Mouse (Mus musculus) heart, postnatal 25 days (tissue): Measurements from ENCODE around the gene Wrnip1. TPM values are rescaled to one million over a fixed set of nuclear protein-coding genes. Genes with fewer than 3 reads are reported as not detected.

Source experiments
- DNase-seq: peaks from one replicate; pipeline ENCODE4 v3.0.0; 2022; ENCODE audit warnings: low spot score
- intact Hi-C: fragments of 180-260 bp; cut with DNase I; formaldehyde crosslinking; loops from one replicate; pipeline ENCODE4 v1.15.1; 2025
- total RNA-seq, 2 experiments: library from RNA; stranded (reverse); gene quantifications; 2 replicates each; pipeline ENCODE4 v1.2.3; 2021

The Wrnip1 gene
- total RNA-seq = 10 to 100 TPM; 18.5 to 27.1 TPM

DNA sequence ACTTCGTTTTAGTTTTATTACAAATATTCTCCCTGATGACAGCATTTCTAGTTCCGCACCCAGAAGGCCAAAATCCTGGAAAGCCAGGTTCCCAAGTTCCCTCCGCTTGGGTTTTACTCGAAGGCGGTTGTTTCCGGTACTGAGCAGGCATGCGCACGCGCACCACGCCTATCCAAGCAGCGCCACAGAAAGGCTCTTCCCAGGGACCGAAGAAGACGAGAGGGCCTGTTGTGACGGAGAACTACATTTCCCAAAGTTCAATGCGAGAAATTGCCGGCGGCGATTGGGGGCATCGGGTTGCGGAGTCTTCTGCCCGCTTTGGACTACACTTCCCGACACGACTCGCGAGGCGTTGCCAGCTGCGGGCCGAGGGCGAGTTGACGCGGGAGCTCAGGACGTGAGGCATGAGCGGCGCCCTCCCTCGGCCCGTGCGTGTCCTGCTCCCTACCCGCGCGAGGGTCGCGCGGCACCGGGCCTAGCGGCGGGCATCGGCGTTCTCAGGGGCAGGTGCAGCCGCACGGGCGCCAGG, at the start of gene Wrnip1:
Wrnip1 (plus strand) TSS at position 346 of the 529 bp plus-strand sequence.
- DNase-seq = peak; percentile 96
- intact Hi-C loops = loop anchor here (5.0 to 10.0 kb wide), 2 partner anchors 467 to 994 kb away; partner anchors contain the start of genes Foxc1 and Gmds

DNA sequence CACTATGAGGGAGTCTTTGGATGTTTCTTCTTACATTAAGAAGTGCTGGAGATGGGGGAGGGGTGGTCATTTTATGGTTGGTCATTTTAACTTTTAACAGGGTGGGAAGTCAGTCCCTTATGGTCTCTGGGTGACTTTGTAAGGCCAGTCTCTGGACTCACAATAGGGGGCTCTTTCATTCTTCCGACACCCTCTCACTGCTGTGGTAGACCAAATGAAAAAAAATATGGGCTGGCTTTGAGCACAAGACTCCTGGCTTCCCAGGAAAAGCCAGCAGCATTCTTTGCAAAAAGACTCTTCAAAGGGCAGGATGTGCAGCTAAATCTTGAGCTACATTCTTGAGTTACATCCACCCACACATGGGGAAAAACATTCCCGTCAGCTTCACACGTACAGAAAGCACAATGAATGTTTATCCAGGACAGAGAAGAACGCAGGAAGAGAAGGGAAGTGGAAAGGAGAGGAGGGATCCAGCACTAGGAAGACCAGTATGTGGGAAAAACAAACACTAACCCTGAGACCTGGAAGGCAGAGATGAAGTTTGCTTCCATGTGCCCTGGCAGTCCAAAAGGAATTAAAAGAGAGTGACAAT, 49.7 kb upstream of the Wrnip1 start:
- intact Hi-C loops = no loop called here
- DNase-seq = no peak

DNA sequence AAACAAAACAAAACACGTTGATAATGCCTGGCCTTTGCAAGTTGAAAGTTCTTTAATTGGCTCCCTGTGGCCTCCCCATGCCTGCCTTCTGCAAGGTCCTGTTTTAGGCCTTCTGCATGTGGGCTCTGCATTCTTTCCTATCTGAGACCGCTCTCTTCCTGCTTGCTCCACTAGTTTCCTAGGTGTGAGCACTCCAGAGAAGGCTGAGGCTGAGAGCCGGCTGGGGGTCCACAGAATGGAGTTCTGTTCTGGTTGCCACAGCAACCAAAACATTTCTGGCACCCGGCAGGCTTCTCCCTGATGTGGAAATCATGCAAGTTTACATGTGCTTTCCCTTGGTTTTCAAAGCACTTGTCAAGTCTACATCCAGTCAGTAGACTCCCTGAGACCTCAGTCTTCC, 42.8 kb upstream of the Wrnip1 start:
- no peak for DNase-seq
- intact Hi-C loops = no loop called here

DNA sequence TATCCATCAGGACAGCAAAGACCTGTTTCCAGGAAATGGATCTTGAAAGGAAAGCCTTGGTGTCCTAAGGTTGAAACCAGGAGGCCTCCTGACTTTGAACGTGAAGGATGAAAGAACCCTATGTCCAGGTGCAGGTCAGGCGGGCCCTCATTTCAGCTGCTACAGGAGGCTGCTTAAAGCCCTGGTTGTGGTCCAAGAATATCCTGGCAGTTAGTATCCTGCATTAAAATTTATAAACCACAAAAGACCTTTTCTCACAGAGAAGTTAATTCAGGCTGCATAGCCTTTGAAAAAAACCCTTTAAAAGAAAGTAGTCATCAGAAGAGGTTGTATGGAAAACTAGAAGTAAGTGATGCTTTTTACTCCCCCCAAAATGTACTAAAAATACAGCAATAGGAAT, 41.0 kb upstream of the Wrnip1 start:
- no peak for DNase-seq
- intact Hi-C loops = no loop called here

DNA sequence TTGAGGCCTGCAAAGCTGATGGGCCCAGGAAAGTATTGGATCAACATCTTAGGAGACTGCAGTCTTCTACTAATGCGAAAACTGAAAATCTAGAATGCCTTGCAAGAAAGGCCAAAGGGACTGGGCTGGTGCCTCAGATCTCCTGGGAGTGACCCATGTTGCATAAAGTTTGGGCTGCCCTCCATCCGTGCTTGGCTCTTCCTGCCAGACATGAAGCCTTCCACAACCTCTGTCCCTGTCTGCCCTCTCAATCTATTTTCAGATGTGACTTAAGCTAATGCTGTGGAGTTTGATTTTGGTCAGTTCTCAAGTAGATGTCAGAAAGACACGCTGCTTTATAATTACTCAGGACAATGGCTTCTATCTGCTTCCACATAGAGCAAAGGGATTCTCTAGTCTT, 38.7 kb upstream of the Wrnip1 start:
- intact Hi-C loops = no loop called here
- DNase-seq = peak; percentile 55

DNA sequence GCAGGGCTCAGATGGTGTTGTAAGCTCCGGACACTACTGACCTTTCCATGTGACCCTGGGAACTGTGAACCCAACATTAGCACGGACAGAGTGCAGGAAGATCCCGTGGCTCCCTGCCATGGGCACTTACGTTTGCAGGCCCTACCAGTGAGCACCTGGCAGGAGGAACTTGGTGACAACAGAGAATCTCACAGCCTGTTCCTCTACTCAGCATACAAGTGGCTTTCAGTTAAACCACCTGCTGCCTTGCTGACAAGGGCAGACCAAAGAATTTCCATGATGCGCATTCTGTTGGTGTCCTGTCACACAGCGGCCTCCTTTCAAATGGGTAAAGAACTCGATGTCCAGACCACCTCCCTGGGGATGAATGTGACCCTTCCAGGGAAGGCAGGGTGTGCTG, 37.4 kb upstream of the Wrnip1 start:
- DNase-seq = peak; percentile 58
- intact Hi-C loops = no loop called here

DNA sequence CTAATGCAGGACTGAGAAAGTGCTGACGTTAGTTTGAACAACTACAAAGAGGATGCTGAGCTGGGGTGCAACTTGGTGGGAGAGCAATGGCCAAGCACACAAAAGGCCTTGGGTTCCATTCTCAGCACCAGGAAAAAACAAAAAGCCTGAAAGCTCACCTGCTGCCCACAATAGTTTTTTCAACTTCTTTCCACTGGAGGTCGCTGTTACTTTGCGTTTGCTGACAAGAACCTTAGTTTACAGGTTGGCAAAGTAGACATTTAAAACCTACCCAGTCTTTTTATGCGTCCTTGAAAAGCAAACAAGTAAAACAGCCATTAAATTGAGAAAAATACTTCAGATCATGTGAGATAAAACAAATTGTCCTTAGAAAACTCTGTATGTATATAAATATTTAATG, 33.7 kb upstream of the Wrnip1 start:
- intact Hi-C loops = loop anchor here (5.0 kb wide), 1 partner anchor 309 kb away; the partner anchor contains the start of gene Serpinb1b
- no peak for DNase-seq

DNA sequence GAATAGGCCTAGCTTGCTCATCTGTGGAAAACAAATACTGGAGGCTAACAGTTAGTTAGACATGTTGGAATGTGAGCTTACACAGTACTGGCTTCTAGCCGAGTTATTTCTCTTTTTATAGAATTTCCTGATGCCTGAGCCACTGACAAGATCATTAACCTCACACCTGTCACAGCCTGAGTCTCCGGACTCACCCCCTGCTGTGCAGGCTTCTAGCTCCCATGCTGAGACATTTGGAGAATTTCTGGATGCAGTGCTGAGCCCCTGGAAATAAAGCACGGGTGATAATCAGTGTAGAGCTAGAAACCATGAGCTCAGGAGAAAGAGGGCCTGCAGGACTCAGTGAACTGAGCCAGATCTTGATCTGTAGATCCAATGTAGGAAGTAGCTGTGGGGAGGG, 31.9 kb upstream of the Wrnip1 start:
- intact Hi-C loops = loop anchor here (5.0 kb wide), 1 partner anchor 307 kb away; the partner anchor contains the start of gene Serpinb1b

DNA sequence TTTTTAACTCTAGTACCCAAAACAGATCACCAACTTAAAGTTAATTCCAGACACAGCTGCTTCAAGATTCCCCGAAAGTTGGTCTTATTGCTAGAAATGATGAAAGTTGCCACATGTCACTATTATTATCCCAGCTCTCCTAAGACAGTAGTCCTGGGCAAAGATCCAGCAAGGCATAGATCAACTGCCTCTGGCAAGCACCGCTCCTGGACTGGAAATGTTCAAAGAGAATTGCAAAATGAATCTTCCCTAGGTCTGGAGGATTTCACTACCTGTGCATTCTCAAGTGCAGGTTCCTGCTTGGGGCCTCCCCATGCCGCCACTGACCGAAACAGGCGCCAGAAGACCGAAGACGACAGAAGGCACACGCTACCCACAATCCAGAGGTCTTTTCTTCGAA, 25.9 kb upstream of the Wrnip1 start:
- intact Hi-C loops = no loop called here

More for the DNA sequence above, 31.9 kb upstream of the Wrnip1 start:
- DNase-seq = no peak

DNA sequence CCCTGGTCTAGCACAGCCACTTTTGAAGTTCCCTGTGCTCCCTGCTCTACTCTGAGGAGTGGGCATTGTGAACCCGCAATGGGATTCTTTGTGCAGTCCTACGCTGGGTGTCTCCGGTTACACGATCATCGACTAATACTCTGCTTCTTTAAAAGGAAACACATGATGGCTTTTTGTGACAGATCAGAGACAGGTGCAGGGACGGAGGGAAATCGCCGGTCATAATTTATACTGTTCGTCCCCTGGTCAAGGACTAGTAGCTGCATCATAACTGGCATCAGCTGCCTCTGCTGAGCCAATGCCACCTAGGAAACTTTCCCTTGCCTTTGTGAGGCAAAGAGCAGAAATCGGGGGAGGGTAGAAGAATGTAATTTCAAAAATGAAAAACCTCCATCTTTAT, 25.5 kb upstream of the Wrnip1 start:
- intact Hi-C loops = no loop called here

More for the DNA sequence above, 25.9 kb upstream of the Wrnip1 start:
- DNase-seq = no peak

DNA sequence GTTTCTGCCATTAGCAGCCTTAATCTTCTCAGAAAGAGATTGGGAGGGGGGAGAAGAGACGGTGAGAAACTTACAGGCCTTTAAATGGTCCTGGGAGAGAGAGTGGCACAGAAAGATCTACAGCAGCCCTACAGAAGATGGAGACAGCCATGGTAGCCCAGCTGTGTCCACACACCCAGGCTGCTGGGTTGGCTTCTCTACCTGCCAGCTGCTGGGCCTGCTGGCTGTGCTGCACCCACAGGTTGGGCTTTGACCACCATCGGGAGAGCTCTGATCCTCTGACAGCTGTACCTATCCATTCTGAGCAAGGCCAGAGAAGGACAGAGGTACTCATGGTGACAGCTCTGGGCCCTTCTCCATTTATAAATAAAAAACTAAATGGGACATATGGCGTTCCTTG, 23.0 kb upstream of the Wrnip1 start:
- intact Hi-C loops = no loop called here
- DNase-seq = no peak

More for the DNA sequence above, 25.5 kb upstream of the Wrnip1 start:
- no peak for DNase-seq

DNA sequence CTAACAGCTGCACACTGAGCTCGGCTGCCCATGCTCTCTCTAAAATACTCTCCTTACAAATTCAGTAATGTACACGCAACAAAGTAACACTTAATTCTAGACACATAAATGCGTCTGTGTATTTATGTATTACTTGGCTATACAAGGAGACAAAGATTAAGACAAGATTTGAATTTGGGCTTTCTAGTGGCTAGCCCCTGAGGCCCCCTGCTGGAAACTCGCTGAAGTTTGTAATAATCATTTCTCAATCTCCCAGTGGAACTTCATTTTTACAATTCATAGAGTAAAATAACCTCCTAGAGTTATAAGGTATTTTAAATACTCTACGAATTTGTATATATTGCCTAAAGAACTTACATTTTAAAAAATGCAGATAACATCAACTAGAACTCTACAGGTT, 18.8 kb upstream of the Wrnip1 start:
- intact Hi-C loops = no loop called here

DNA sequence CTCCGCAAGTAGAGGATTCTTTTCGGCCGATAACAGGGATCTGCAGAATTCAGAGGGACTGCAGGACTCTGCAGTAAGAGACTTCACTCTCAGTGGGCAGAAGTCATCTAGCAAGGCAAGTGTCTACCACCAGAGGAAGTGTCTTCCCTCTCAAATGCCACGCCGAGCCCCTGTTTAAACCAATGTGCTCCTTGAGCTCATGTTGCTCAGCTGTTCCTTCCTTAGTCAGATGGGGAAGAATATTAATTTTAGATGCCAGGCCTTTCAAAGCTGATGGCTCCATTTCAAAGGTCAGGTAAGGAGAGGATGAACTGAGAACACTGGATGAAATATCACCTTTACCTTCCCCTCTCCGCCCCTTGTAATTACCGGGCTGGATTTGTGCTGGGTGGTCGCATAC, 18.0 kb upstream of the Wrnip1 start, which contains the start of gene Mylk4:
Mylk4 (minus strand) TSS at position 139 of the 400 bp plus-strand sequence.
- no peak for DNase-seq
- intact Hi-C loops = no loop called here

More for the DNA sequence above, 18.8 kb upstream of the Wrnip1 start:
- DNase-seq = no peak

DNA sequence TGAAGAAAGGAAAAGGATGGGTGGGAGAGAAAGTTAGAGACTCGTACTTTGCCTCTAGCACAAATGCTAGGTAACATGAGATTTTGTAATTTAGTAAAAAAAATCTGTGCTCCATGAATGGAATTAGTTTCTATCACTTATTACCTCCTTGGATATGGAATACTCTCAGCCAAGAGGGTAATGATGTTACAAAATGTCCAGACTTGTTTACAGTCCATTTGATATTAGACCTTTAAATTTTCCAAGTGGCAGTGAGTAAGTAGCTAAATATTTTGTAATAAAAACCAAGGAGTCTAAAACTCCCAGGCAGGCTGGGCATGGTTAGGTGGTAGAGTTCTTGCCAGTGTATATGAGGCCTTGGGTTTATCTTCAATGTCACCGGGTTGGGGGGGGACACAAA, 14.3 kb upstream of the Wrnip1 start:
- intact Hi-C loops = no loop called here
- DNase-seq = no peak

DNA sequence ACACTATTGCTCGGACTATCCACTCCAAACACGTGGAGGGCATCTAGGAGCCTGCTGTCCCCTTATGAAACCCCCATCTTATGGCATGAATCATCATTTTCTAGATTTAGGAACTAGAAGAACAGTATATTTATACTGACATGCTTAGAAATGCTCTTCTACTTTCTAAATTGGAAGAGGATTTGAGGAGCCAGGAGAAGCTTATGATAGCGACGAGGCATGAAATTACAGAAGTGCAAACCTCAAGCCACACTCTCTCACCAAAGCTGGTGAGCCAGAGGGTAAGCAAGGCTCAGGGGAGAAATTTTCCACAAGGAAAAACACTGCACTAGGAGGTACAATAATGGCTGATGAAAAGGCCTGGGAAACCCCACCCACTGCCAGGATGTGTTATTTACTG, 12.1 kb upstream of the Wrnip1 start:
- intact Hi-C loops = no loop called here
- no peak for DNase-seq

DNA sequence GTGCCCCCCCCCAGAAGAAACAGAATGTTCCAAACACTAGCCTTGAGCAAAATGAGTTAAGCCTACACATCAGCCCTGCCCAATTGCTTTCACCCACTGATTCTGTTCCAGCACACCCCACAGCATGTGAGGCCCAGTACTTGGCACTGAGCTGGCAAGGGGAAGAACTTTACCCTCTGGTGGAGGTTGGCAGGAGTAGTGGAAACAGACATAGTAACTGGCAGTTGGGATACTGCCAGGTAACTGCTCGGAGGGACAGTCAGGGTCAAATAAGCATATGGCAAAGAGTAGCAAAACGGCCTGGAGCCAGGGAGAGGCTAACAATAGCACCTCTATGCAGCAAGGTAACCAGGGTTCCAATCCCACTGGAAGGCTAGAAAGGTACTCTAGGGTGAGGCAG, 7.2 kb upstream of the Wrnip1 start:
- intact Hi-C loops = no loop called here
- peak; percentile 34 for DNase-seq

DNA sequence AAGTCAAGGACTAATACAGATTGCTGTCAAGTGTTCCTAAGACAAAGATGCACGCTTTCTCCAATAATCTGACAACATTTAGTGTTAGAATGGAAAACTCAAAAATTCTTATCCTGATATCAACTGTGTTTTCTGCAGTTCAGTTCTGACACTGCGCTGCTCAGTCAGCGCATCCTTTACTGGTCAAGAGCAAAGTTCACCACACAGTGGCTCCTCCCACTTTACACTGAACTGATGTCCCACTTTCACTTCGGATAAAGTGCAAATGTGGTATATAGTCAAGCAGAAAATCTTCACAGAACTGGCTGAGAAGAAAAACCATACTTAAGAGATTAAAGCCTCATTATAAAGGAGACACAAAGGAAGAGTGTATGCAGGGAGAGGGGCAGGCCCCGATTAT, 6.7 kb upstream of the Wrnip1 start:
- intact Hi-C loops = no loop called here
- DNase-seq = no peak

DNA sequence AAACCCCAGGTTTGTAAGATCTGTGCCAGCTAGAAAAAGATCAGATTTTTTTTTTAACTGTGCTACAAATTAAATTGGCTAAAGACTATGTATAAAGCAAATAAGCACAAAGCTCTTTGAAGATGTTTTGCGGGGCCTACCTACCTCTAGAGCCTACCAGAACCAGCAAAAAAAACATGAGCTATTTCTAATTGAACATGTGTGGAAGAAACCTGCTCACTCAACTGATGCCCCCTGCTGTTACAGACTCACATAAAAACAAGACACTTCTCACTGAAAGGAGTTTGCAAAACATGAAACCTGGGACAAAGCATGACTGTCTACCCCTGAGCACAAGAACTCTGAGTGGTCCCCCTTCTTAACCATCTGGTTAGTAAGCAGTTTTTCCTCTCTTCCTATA, 4.8 kb upstream of the Wrnip1 start:
- DNase-seq = no peak
- intact Hi-C loops = no loop called here

DNA sequence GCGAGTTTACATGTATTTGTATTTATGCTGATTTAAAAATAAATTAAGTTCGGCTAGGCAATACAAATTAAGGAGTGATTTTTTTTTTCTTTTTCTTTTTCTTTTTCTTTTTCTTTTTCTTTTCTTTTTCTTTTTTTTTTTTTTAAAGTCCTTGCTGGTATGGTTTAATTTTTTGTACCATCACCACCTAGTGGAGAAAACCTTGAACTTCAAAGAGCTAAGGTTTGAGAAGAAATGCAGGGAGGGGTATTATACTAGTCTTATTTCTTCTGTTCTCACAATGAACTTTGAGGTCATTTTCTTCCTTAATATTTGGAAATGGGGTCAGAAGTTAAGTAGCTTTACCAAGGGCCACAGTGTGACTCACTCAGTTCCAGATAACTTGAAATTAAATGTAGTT, 2.7 kb upstream of the Wrnip1 start:
- no peak for DNase-seq
- intact Hi-C loops = loop anchor here (2.0 kb wide), 1 partner anchor 32 kb away; no protein-coding TSS in a partner anchor

DNA sequence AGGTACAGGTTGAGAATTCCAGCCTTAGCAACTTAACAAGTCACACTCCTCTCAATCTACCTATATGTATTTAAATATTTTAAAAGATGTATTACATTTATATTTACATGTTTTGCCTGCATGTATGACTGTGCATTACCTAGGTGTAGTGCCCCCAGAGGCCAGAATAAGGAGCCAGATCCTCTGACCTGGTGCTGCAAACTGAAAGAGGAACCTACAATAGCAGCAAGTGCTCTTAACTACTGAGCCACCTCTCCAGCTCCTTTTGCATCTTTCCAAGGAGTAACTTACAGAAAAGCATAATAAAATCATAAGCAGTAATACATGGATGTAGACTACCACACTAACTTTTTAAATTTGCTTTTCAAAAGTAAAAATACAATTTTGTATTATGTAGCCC, 979 bp upstream of the Wrnip1 start:
- intact Hi-C loops = loop anchor here (5.0 to 10.0 kb wide), 2 partner anchors 466 to 994 kb away; partner anchors contain the start of genes Foxc1 and Gmds
- no peak for DNase-seq

DNA sequence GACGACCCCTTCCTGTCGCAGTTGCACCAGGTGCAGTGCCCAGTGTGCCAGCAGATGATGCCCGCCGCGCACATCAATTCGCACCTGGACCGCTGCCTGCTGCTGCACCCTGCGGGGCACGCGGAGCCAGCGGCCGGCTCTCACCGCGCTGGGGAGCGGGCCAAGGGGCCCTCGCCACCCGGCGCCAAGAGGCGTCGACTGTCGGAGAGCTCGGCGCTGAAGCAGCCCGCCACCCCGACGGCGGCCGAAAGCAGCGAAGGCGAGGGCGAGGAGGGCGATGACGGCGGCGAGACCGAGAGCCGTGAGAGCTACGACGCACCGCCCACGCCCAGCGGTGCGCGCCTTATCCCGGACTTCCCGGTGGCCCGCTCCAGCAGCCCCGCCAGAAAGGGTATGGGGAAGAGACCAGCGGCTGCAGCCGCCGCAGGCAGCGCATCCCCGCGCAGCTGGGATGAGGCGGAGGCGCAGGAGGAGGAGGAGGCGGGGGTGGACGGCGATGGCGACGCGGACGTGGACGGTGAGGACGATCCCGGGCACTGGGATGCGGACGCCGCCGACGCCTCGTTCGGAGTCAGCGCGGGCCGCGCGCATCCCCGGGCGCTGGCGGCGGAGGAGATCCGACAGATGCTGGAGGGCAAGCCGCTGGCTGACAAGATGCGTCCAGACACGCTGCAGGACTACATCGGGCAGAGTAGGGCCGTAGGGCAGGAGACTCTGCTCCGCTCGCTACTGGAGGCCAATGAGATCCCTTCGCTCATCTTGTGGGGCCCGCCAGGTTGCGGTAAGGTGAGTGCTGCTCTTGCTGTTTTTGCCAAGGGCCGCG, 632 bp downstream of the Wrnip1 start, which contains the start of gene D930007J09Rik:
D930007J09Rik (minus strand) TSS at position 591 of the 823 bp plus-strand sequence.
- intact Hi-C loops = loop anchor here (5.0 to 10.0 kb wide), 2 partner anchors 468 to 995 kb away; partner anchors contain the start of genes Foxc1 and Gmds
- peak; percentile 26 for DNase-seq
